Mouse (Mus musculus): Measurements from ENCODE around the gene Bcas3. TPM values are rescaled to one million over a fixed set of nuclear protein-coding genes. Genes with fewer than 3 reads are reported as not detected.

Bcas3 gene
- polyA plus RNA-seq, 1 experiment from 2014 or later: 31.2 TPM

DNA sequence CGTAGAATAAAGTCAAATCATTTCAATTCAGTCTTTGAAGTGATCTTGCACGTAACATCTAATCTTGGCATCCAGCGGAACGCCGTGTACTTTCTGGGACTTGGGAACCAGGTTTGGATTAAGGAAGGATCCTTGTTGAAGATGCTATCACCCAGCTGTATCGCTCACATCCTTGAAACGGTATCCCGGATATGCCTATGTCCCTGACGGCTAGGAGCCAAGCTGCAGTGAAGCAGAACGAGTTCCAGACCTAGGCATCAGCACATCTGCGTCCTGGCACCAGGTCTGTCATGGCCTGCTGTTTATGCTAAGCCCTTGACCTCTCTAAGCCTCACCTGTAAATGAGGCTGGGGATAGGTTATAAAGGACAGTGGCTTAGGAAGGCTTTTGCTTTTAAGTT lies 447.4 kb downstream of the Bcas3 start:
- Histone ChIP-seq H3K4me3 (ENCODE audit: low read depth, low read length) (no peak overlapping the region), H3K4me2 (ENCODE audit: low read depth, low read length) (no peak overlapping the region), H3K27ac (replicated peaks; ENCODE audit: low read depth, low read length) (no peak overlapping the region), H3K9ac (replicated peaks; ENCODE audit: low read length) (no peak overlapping the region), H3K9me3 (replicated peaks; ENCODE audit: control insufficient read depth, low read length) (no peaks in the 10 kb centered on the region), H3K4me1 (ENCODE audit: control insufficient read depth, insufficient read depth, low read length) (no peaks in the 10 kb centered on the region), H3K27me3 (ENCODE audit: control insufficient read depth, insufficient read depth, low read length) (no peaks in the 10 kb centered on the region), H3K36me3 (replicated peaks; ENCODE audit: control insufficient read depth, insufficient read depth, low read depth, low read length) (no peaks in the 10 kb centered on the region)
- 78% methylated on average over 11 of the region's 11 CpGs for WGBS
- DNase-seq (ENCODE audit: low spot score): no peak
- no peak for ATAC-seq (replicated peaks; ENCODE audit: insufficient number of reproducible peaks, low FRiP score, low TSS enrichment, low read depth)

DNA sequence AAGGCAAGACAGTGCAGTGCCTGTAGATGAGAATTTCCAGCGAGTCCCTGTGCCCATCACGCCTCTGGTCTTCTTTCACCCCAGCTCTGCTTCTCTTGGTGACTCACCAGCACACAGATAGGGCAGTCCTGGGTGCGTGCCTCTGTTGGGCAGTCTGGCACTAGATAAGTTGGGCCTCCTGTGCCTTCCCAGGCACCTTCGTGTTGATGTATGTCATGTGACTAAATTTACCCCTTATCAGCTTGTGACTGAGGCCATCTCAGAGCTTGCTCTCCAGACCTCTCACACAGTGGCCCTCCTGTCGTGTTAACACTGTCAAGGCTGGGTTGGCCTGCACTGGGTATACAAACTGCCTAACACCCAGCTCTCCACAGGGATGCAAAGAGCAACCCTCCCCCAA lies 451.1 kb downstream of the Bcas3 start:
- Histone ChIP-seq H3K36me3 (replicated peaks; ENCODE audit: control insufficient read depth, insufficient read depth, low read depth, low read length) (no peaks in the 10 kb centered on the region), H3K4me3 (ENCODE audit: low read depth, low read length) (no peak overlapping the region), H3K4me2 (ENCODE audit: low read depth, low read length) (no peak overlapping the region), H3K9ac (replicated peaks; ENCODE audit: low read length) (no peak overlapping the region), H3K27ac (replicated peaks; ENCODE audit: low read depth, low read length) (no peak overlapping the region), H3K27me3 (ENCODE audit: control insufficient read depth, insufficient read depth, low read length) (no peaks in the 10 kb centered on the region), H3K4me1 (ENCODE audit: control insufficient read depth, insufficient read depth, low read length) (no peaks in the 10 kb centered on the region), H3K9me3 (replicated peaks; ENCODE audit: control insufficient read depth, low read length) (no peaks in the 10 kb centered on the region)
- WGBS: 84% methylated on average over 5 of the region's 5 CpGs
- ATAC-seq (replicated peaks; ENCODE audit: insufficient number of reproducible peaks, low FRiP score, low TSS enrichment, low read depth): no peak
- DNase-seq (ENCODE audit: low spot score): no peak

DNA sequence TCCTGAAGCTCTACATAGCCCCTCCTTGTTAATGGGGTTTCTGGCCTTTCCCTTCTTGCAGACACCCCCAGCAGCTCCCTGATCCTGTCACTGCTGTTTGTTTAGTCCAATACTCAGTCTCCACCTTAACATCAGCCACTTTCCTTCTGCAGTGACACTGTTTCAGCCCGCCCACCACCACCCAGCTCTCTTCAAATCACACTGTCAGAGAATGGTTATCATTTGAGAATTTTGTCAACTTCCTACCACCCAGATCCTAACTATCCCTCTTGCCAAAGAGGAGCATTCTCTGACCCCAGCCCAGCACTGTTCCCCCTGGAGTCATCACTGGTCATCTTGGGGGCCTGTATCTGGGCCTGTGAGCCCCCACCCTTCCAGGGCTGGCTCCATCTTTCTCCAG lies 452.8 kb downstream of the Bcas3 start:
- H3K4me1 ChIP-seq (ENCODE audit: control insufficient read depth, insufficient read depth, low read length): no peaks in the 10 kb centered on the region
- H3K27me3 ChIP-seq (ENCODE audit: control insufficient read depth, insufficient read depth, low read length): no peaks in the 10 kb centered on the region
- no peaks in the 10 kb centered on the region for H3K36me3 ChIP-seq (replicated peaks; ENCODE audit: control insufficient read depth, insufficient read depth, low read depth, low read length)
- WGBS: 92% methylated on average over 1 of the region's 1 CpGs
- no peaks in the 10 kb centered on the region for H3K9me3 ChIP-seq (replicated peaks; ENCODE audit: control insufficient read depth, low read length)
- DNase-seq (ENCODE audit: low spot score) (no peak), ATAC-seq (replicated peaks; ENCODE audit: insufficient number of reproducible peaks, low FRiP score, low TSS enrichment, low read depth) (no peak)
- H3K4me3 ChIP-seq (ENCODE audit: low read depth, low read length): no peak overlapping the region
- no peak overlapping the region for H3K9ac ChIP-seq (replicated peaks; ENCODE audit: low read length)
- H3K27ac ChIP-seq (replicated peaks; ENCODE audit: low read depth, low read length): no peak overlapping the region
- no peak overlapping the region for H3K4me2 ChIP-seq (ENCODE audit: low read depth, low read length)

DNA sequence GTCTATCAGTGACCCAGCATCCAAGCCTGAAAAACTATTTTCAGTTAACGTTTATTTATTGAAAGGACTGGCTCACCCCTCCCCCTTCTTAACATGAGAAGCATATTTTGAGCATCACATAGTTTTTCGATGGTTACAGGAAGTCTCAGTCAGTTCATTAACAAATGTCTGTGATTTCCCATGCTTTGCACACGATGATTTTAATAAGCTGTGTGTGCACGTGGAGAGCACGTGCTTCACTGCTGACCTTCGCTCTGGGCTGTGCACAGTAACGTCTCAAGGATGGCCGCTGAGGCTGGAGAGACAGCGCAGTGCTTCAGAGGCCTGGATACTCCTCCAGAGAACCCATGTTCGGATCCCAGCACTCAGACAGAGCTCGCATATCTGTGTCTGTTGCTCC lies 454.4 kb downstream of the Bcas3 start:
- no peaks in the 10 kb centered on the region for H3K36me3 ChIP-seq (replicated peaks; ENCODE audit: control insufficient read depth, insufficient read depth, low read depth, low read length)
- DNase-seq (ENCODE audit: low spot score): no peak
- H3K9ac ChIP-seq (replicated peaks; ENCODE audit: low read length): no peak overlapping the region
- H3K27ac ChIP-seq (replicated peaks; ENCODE audit: low read depth, low read length): no peak overlapping the region
- no peak for ATAC-seq (replicated peaks; ENCODE audit: insufficient number of reproducible peaks, low FRiP score, low TSS enrichment, low read depth)
- no peaks in the 10 kb centered on the region for H3K4me1 ChIP-seq (ENCODE audit: control insufficient read depth, insufficient read depth, low read length)
- H3K4me3 ChIP-seq (ENCODE audit: low read depth, low read length): no peak overlapping the region
- H3K9me3 ChIP-seq (replicated peaks; ENCODE audit: control insufficient read depth, low read length): no peaks in the 10 kb centered on the region
- no peak overlapping the region for H3K4me2 ChIP-seq (ENCODE audit: low read depth, low read length)
- no peaks in the 10 kb centered on the region for H3K27me3 ChIP-seq (ENCODE audit: control insufficient read depth, insufficient read depth, low read length)
- 80% methylated on average over 11 of the region's 11 CpGs for WGBS

DNA sequence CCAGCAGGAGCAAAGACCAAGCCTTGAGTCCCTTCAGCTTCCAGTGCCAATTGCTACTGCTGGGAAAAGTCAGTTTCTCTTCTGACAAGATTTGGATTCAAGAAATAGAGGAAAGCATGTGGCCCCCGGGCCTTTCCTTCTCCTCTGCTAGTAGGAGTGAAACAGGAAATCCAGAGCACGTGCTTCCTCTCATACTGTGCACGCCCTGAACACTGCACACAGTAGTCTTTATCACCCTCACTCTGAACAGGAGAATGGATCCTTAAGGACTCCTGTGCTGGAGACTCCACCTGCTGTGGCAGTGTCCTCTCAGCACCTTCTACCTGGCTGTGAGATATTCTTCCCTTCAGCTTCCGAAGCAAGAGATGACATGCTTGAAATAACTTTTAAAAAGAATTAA lies 458.3 kb downstream of the Bcas3 start:
- H3K4me3 ChIP-seq (ENCODE audit: low read depth, low read length): no peak overlapping the region
- H3K4me1 ChIP-seq (ENCODE audit: control insufficient read depth, insufficient read depth, low read length): peaks cover 5% of the 10 kb centered on the region; the same call in 1 of the 2 replicates
- no peak overlapping the region for H3K4me2 ChIP-seq (ENCODE audit: low read depth, low read length)
- no peaks in the 10 kb centered on the region for H3K27me3 ChIP-seq (ENCODE audit: control insufficient read depth, insufficient read depth, low read length)
- H3K27ac ChIP-seq (replicated peaks; ENCODE audit: low read depth, low read length): no peak overlapping the region
- H3K36me3 ChIP-seq (replicated peaks; ENCODE audit: control insufficient read depth, insufficient read depth, low read depth, low read length): no peaks in the 10 kb centered on the region
- WGBS: 66% methylated on average over 4 of the region's 4 CpGs
- no peaks in the 10 kb centered on the region for H3K9me3 ChIP-seq (replicated peaks; ENCODE audit: control insufficient read depth, low read length)
- H3K9ac ChIP-seq (replicated peaks; ENCODE audit: low read length): no peak overlapping the region
- ATAC-seq (replicated peaks; ENCODE audit: insufficient number of reproducible peaks, low FRiP score, low TSS enrichment, low read depth): no peak
- DNase-seq (ENCODE audit: low spot score): no peak

DNA sequence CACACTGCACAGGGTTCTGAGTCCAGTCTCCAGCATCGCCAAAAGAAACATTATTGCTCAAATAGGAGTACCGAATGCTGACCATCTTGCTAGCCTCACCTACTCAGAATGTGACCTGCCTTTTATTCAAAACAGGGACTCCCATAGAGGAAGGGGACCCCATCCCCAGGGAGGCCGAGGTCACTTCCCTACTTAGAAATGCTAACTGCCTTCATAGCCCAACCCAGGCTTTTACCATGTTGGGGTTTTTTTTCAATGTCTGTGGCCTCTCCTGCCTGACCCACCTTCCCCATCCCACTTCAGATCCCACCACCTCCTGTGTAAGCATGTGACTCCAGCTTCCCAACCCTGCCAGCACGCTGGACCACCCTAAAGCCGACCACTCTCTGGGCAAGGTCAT lies 458.7 kb downstream of the Bcas3 start:
- H3K27me3 ChIP-seq (ENCODE audit: control insufficient read depth, insufficient read depth, low read length): no peaks in the 10 kb centered on the region
- no peak for DNase-seq (ENCODE audit: low spot score)
- 92% methylated on average over 5 of the region's 5 CpGs for WGBS
- H3K4me1 ChIP-seq (ENCODE audit: control insufficient read depth, insufficient read depth, low read length): peaks cover 5% of the 10 kb centered on the region; the same call in 1 of the 2 replicates
- H3K9me3 ChIP-seq (replicated peaks; ENCODE audit: control insufficient read depth, low read length): no peaks in the 10 kb centered on the region
- H3K4me3 ChIP-seq (ENCODE audit: low read depth, low read length): no peak overlapping the region
- H3K36me3 ChIP-seq (replicated peaks; ENCODE audit: control insufficient read depth, insufficient read depth, low read depth, low read length): no peaks in the 10 kb centered on the region
- H3K27ac ChIP-seq (replicated peaks; ENCODE audit: low read depth, low read length): no peak overlapping the region
- no peak overlapping the region for H3K4me2 ChIP-seq (ENCODE audit: low read depth, low read length)
- no peak for ATAC-seq (replicated peaks; ENCODE audit: insufficient number of reproducible peaks, low FRiP score, low TSS enrichment, low read depth)
- no peak overlapping the region for H3K9ac ChIP-seq (replicated peaks; ENCODE audit: low read length)

DNA sequence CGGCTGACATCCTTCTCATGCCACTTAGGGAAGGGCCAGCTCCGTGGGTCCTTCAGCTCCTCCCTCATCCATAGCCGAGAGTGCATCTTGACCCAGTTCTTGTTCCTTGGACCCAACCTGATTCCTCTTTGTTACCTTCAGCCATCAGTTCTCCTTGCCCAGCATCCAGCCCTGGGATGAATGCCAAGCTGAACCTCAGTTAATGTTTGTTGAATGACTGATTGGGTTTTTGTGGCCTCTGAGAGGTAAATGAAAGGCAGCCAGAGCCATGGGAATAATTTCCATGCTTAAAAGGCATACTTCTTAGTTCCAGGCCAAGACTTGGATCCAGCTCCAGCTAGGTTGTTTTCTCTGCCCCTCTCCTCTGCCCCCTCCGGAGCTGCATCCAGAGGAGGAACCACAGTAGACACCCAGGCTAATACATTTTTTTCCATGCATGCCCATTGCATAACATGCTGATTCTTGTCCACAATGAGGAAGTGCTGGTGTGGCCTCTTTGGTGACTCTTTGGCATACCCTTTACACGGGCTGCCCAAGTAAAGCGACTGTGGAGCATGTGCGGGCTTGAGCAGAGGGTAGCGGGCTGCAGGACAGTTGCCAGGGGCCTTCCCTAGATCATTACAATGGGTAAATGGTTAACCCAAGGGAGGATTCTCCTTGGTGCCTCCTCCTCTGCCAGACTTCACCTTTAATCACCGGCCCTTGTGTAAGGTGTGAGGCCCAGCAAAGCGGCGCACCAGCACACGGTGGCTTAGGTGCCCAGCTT lies 459.4 kb downstream of the Bcas3 start:
- Histone ChIP-seq H3K27me3 (ENCODE audit: control insufficient read depth, insufficient read depth, low read length) (no peaks in the 10 kb centered on the region), H3K4me1 (ENCODE audit: control insufficient read depth, insufficient read depth, low read length) (peaks cover 5% of the 10 kb centered on the region; the same call in 1 of the 2 replicates), H3K27ac (replicated peaks; ENCODE audit: low read depth, low read length) (no peak overlapping the region), H3K4me3 (ENCODE audit: low read depth, low read length) (no peak overlapping the region), H3K36me3 (replicated peaks; ENCODE audit: control insufficient read depth, insufficient read depth, low read depth, low read length) (no peaks in the 10 kb centered on the region), H3K4me2 (ENCODE audit: low read depth, low read length) (no peak overlapping the region), H3K9me3 (replicated peaks; ENCODE audit: control insufficient read depth, low read length) (no peaks in the 10 kb centered on the region), H3K9ac (replicated peaks; ENCODE audit: low read length) (no peak overlapping the region)
- DNase-seq (ENCODE audit: low spot score) (no peak), ATAC-seq (replicated peaks; ENCODE audit: insufficient number of reproducible peaks, low FRiP score, low TSS enrichment, low read depth) (no peak)
- 81% methylated on average over 12 of the region's 12 CpGs for WGBS

DNA sequence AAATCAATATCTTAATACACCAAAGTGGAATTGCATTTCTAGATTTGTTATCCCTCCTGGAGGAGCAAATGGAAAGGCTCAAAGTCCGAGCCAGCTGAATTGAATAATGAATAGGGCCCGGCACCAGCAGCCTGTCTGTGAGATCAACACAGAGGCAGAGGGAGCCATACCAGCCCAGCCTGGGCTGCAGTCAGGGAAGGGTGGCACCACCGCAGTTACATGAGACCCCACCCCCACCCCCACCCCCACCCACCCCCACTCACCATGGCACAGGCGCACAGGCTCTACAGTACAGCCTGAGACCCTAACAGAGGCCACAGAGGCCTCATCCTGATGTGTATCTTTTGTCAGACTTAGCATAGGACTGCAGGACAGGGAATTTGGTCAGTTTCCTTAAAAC lies 461.7 kb downstream of the Bcas3 start:
- no peaks in the 10 kb centered on the region for H3K36me3 ChIP-seq (replicated peaks; ENCODE audit: control insufficient read depth, insufficient read depth, low read depth, low read length)
- ATAC-seq (replicated peaks; ENCODE audit: insufficient number of reproducible peaks, low FRiP score, low TSS enrichment, low read depth): no peak
- no peak overlapping the region for H3K4me3 ChIP-seq (ENCODE audit: low read depth, low read length)
- H3K27ac ChIP-seq (replicated peaks; ENCODE audit: low read depth, low read length): no peak overlapping the region
- WGBS: 30% methylated on average over 4 of the region's 4 CpGs
- H3K4me1 ChIP-seq (ENCODE audit: control insufficient read depth, insufficient read depth, low read length): peaks cover 9% of the 10 kb centered on the region
- no peak for DNase-seq (ENCODE audit: low spot score)
- no peaks in the 10 kb centered on the region for H3K9me3 ChIP-seq (replicated peaks; ENCODE audit: control insufficient read depth, low read length)
- no peak overlapping the region for H3K9ac ChIP-seq (replicated peaks; ENCODE audit: low read length)
- no peak overlapping the region for H3K4me2 ChIP-seq (ENCODE audit: low read depth, low read length)
- H3K27me3 ChIP-seq (ENCODE audit: control insufficient read depth, insufficient read depth, low read length): no peaks in the 10 kb centered on the region
